Mouse (Mus musculus): ENCODE data around the gene Wdr45. TPM values are rescaled to one million over a fixed set of nuclear protein-coding genes. Genes with fewer than 3 reads are reported as not detected.

The Wdr45 gene
- polyA plus RNA-seq, 1 experiment from 2014 or later, result 20.8 TPM

GRCm38 (mm10) chrX:7725841-7726240, 11.7 kb downstream of the Wdr45 start:
- no peak overlapping the region for H3K27ac ChIP-seq
- no peak for DNase-seq (ENCODE audit: low spot score)
- WGBS, result 94% methylated on average over 12 of the region's 12 CpGs
- H3K4me1 ChIP-seq, result peaks cover 9% of the 10 kb centered on the region; the same call in 1 of the 2 replicates
- no peak overlapping the region for H3K4me3 ChIP-seq
- no peaks in the 10 kb centered on the region for H3K9me3 ChIP-seq (replicated peaks)
- peaks cover 36% of the 10 kb centered on the region for H3K36me3 ChIP-seq
- H3K27me3 ChIP-seq (ENCODE audit: low read depth, poor library complexity, severe bottlenecking), result no peaks in the 10 kb centered on the region

- Histone ChIP-seq H3K27me3 (ENCODE audit: low read depth, poor library complexity, severe bottlenecking) (no peaks in the 10 kb centered on the region), H3K36me3 (peaks cover 36% of the 10 kb centered on the region), H3K4me3 (0 out of 2 replicates have a peak overlapping the region, but pooled peaks have one; percentile 57), H3K27ac (no peak overlapping the region), H3K4me1 (peaks cover 9% of the 10 kb centered on the region; the same call in 1 of the 2 replicates), H3K9me3 (replicated peaks) (0 out of 2 replicates have a peak, but pooled peaks cover 2% of the 10 kb centered on the region)
- no peak for DNase-seq (ENCODE audit: low spot score)
- 94% methylated on average over 13 of the region's 13 CpGs for WGBS
Measured at GRCm38 (mm10) chrX:7727176-7727575, 13.0 kb downstream of the Wdr45 start.

- H3K27ac ChIP-seq, result peak within 1 kb of the TSS; percentile 82
- H3K4me3 ChIP-seq, result peak within 1 kb of the TSS; percentile 57
- peak; percentile 73 for DNase-seq (ENCODE audit: low spot score)
- 0 out of 2 replicates have a peak, but pooled peaks cover 2% of the 10 kb centered on the region for H3K9me3 ChIP-seq (replicated peaks)
- H3K27me3 ChIP-seq (ENCODE audit: low read depth, poor library complexity, severe bottlenecking), result no peaks in the 10 kb centered on the region
- 0 out of 2 replicates have a peak, but pooled peaks cover 5% of the 10 kb centered on the region for H3K4me1 ChIP-seq
- 14% methylated on average over 42 of the region's 42 CpGs for WGBS
- H3K36me3 ChIP-seq, result peaks cover 39% of the 10 kb centered on the region
Measured at GRCm38 (mm10) chrX:7728215-7728921, 14.2 kb downstream of the Wdr45 start, which contains the start of gene Praf2. Gene Praf2 (plus strand): TSS chrX:7728439.

GRCm38 (mm10) chrX:7728922-7729265, 14.8 kb downstream of the Wdr45 start:
- Histone ChIP-seq H3K36me3 (peaks cover 37% of the 10 kb centered on the region), H3K27me3 (ENCODE audit: low read depth, poor library complexity, severe bottlenecking) (no peaks in the 10 kb centered on the region), H3K4me1 (0 out of 2 replicates have a peak, but pooled peaks cover 5% of the 10 kb centered on the region), H3K4me3 (peak overlapping the region; percentile 57), H3K27ac (peak overlapping the region; percentile 82), H3K9me3 (replicated peaks) (0 out of 2 replicates have a peak, but pooled peaks cover 2% of the 10 kb centered on the region)
- DNase-seq (ENCODE audit: low spot score), result no peak
- 30% methylated on average over 4 of the region's 4 CpGs for WGBS

GRCm38 (mm10) chrX:7733571-7734156, 19.5 kb downstream of the Wdr45 start:
- Histone ChIP-seq H3K27ac (no peak overlapping the region), H3K36me3 (peaks cover 33% of the 10 kb centered on the region), H3K27me3 (ENCODE audit: low read depth, poor library complexity, severe bottlenecking) (no peaks in the 10 kb centered on the region), H3K4me1 (0 out of 2 replicates have a peak, but pooled peaks cover 5% of the 10 kb centered on the region), H3K4me3 (0 out of 2 replicates have a peak overlapping the region, but pooled peaks have one; percentile 2), H3K9me3 (replicated peaks) (peaks cover 2% of the 10 kb centered on the region; the same call in 1 of the 2 replicates)
- WGBS, result 32% methylated on average over 25 of the region's 26 CpGs
- peak; percentile 69 for DNase-seq (ENCODE audit: low spot score)

- H3K9me3 ChIP-seq (replicated peaks), result no peaks in the 10 kb centered on the region; the same call in 1 of the 2 replicates
- H3K27ac ChIP-seq, result no peak overlapping the region
- no peak for DNase-seq (ENCODE audit: low spot score)
- H3K4me3 ChIP-seq, result no peak overlapping the region
- H3K36me3 ChIP-seq, result peaks cover 30% of the 10 kb centered on the region
- H3K27me3 ChIP-seq (ENCODE audit: low read depth, poor library complexity, severe bottlenecking), result no peaks in the 10 kb centered on the region
- H3K4me1 ChIP-seq, result 0 out of 2 replicates have a peak, but pooled peaks cover 2% of the 10 kb centered on the region
- 69% methylated on average over 14 of the region's 14 CpGs for WGBS
Measured at GRCm38 (mm10) chrX:7739336-7740081, 25.4 kb downstream of the Wdr45 start.

GRCm38 (mm10) chrX:7740082-7740819, 26.1 kb downstream of the Wdr45 start:
- Histone ChIP-seq H3K27me3 (ENCODE audit: low read depth, poor library complexity, severe bottlenecking) (no peaks in the 10 kb centered on the region), H3K9me3 (replicated peaks) (no peaks in the 10 kb centered on the region; the same call in 1 of the 2 replicates), H3K4me1 (0 out of 2 replicates have a peak, but pooled peaks cover 2% of the 10 kb centered on the region), H3K36me3 (peaks cover 25% of the 10 kb centered on the region), H3K27ac (no peak overlapping the region), H3K4me3 (no peak overlapping the region)
- 61% methylated on average over 10 of the region's 10 CpGs for WGBS
- no peak for DNase-seq (ENCODE audit: low spot score)

GRCm38 (mm10) chrX:7741103-7741502, 27.0 kb downstream of the Wdr45 start:
- Histone ChIP-seq H3K4me1 (0 out of 2 replicates have a peak, but pooled peaks cover 2% of the 10 kb centered on the region), H3K9me3 (replicated peaks) (no peaks in the 10 kb centered on the region; the same call in 1 of the 2 replicates), H3K27me3 (ENCODE audit: low read depth, poor library complexity, severe bottlenecking) (no peaks in the 10 kb centered on the region), H3K27ac (no peak overlapping the region), H3K36me3 (peaks cover 19% of the 10 kb centered on the region), H3K4me3 (no peak overlapping the region)
- 76% methylated on average over 5 of the region's 5 CpGs for WGBS
- DNase-seq (ENCODE audit: low spot score), result no peak

GRCm38 (mm10) chrX:7743470-7743869, 29.3 kb downstream of the Wdr45 start:
- 66% methylated on average over 5 of the region's 5 CpGs for WGBS
- H3K27me3 ChIP-seq (ENCODE audit: low read depth, poor library complexity, severe bottlenecking), result no peaks in the 10 kb centered on the region
- no peak overlapping the region for H3K27ac ChIP-seq
- H3K4me1 ChIP-seq, result 0 out of 2 replicates have a peak, but pooled peaks cover 2% of the 10 kb centered on the region
- no peak overlapping the region for H3K4me3 ChIP-seq
- no peaks in the 10 kb centered on the region for H3K9me3 ChIP-seq (replicated peaks)
- no peak for DNase-seq (ENCODE audit: low spot score)
- no peaks in the 10 kb centered on the region for H3K36me3 ChIP-seq

- H3K36me3 ChIP-seq, result no peaks in the 10 kb centered on the region
Measured at GRCm38 (mm10) chrX:7744940-7745339, 30.8 kb downstream of the Wdr45 start.

GRCm38 (mm10) chrX:7745429-7745828, 31.3 kb downstream of the Wdr45 start:
- H3K27ac ChIP-seq, result no peak overlapping the region
- no peaks in the 10 kb centered on the region for H3K27me3 ChIP-seq (ENCODE audit: low read depth, poor library complexity, severe bottlenecking)
- WGBS, result 89% methylated on average over 8 of the region's 8 CpGs
- H3K9me3 ChIP-seq (replicated peaks), result no peaks in the 10 kb centered on the region
- peaks cover 6% of the 10 kb centered on the region; the same call in 1 of the 2 replicates for H3K4me1 ChIP-seq
- DNase-seq (ENCODE audit: low spot score), result no peak
- no peak overlapping the region for H3K4me3 ChIP-seq
- H3K36me3 ChIP-seq, result no peaks in the 10 kb centered on the region

More at GRCm38 (mm10) chrX:7744940-7745339, 30.8 kb downstream of the Wdr45 start:
- Histone ChIP-seq H3K4me3 (no peak overlapping the region), H3K9me3 (replicated peaks) (no peaks in the 10 kb centered on the region), H3K4me1 (peaks cover 6% of the 10 kb centered on the region; the same call in 1 of the 2 replicates), H3K27me3 (ENCODE audit: low read depth, poor library complexity, severe bottlenecking) (no peaks in the 10 kb centered on the region), H3K27ac (no peak overlapping the region)
- WGBS, result 47% methylated on average over 1 of the region's 1 CpGs
- no peak for DNase-seq (ENCODE audit: low spot score)
